Mouse (Mus musculus) megakaryocyte-erythroid progenitor cell, adult 5-6 weeks (primary cell): ENCODE measurements around the gene Dnajc2. TPM values are rescaled to one million over a fixed set of nuclear protein-coding genes. Genes with fewer than 3 reads are reported as not detected.
"Not testable (repeated sequence)": the region's sequence is repeated elsewhere in the genome, so short reads cannot be mapped to it uniquely, and the experiment has no call there.

ENCODE experiments used
- ATAC-seq: replicated peaks from 2 replicates; pipeline ENCODE4 v1.8.0; 2016; ENCODE audit warnings: mild to moderate bottlenecking, inconsistent platforms; ENCODE audit not compliant: severe bottlenecking, poor library complexity, low FRiP score, low TSS enrichment
- total RNA-seq, 2 experiments: library from RNA; stranded (forward) in 1 of 2; stranded (reverse) in 1 of 2; fragments of 200-1000, 215-1000 nt in 1 of 2; fragments of >200 nt in 1 of 2; fragmentation: Nextera tagmentation in 1 of 2; gene quantifications; 2 replicates each; pipeline ENCODE4 v1.2.3; 2014 to 2017

The Dnajc2 gene
- total RNA-seq, 2 experiments from 2014 or later, result 90.8 to 297 TPM

DNA sequence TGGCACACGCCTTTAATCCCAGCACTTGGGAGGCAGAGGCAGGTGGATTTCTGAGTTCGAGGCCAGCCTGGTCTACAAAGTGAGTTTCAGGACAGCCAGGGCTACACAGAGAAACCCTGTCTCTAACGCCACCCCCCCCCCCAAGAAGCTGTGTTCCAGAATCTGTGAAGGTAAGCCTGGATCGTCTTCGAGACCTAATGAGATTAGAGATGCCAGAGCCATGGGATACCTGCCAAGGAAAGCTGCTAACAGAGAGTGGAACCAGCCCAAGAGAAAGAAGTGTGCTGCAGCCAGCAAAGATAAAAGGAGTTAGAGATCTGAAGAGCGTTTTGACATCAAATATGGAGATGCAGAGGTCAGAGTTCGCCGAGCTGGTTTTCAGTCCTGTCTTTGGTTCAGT is 77.0 kb downstream of the Dnajc2 start:
- not testable (repeated sequence) for ATAC-seq

Other genes with a start within 250 kb of the Dnajc2 start
- not detected in 2 replicates for gene Lrrc17, start 241.7 kb downstream of the Dnajc2 start, total RNA-seq (2014; fragmentation: Nextera tagmentation)
- gene Lrrc17, start 241.7 kb downstream of the Dnajc2 start, total RNA-seq (2017), result not detected in 2 replicates
- gene Fbxl13, start 139.6 kb downstream of the Dnajc2 start, total RNA-seq (2014; fragmentation: Nextera tagmentation), result 1.8 and 7.1 TPM in 2 replicates
- 2.3 and 3.3 TPM in 2 replicates for gene Fbxl13, start 139.6 kb downstream of the Dnajc2 start, total RNA-seq (2017)
- 22.5 and 43.9 TPM in 2 replicates for gene Armc10, start 139.4 kb downstream of the Dnajc2 start, total RNA-seq (2014; fragmentation: Nextera tagmentation)
- 49.9 and 69.3 TPM in 2 replicates for gene Armc10, start 139.4 kb downstream of the Dnajc2 start, total RNA-seq (2017)
- 2.3 and 3.7 TPM in 2 replicates for gene Napepld, start 83.9 kb downstream of the Dnajc2 start, total RNA-seq (2014; fragmentation: Nextera tagmentation)
- gene Napepld, start 83.9 kb downstream of the Dnajc2 start, total RNA-seq (2017), result 1.4 and 3.0 TPM in 2 replicates
- 106 and 173 TPM in 2 replicates for gene Pmpcb, start 48.1 kb downstream of the Dnajc2 start, total RNA-seq (2014; fragmentation: Nextera tagmentation)
- 115 and 144 TPM in 2 replicates for gene Pmpcb, start 48.1 kb downstream of the Dnajc2 start, total RNA-seq (2017)
- 112 and 129 TPM in 2 replicates for gene Psmc2, start within 50 bp of the Dnajc2 start, total RNA-seq (2014; fragmentation: Nextera tagmentation)
- 158 and 160 TPM in 2 replicates for gene Psmc2, start within 50 bp of the Dnajc2 start, total RNA-seq (2017)
- gene Slc26a5, start 80.4 kb upstream of the Dnajc2 start, total RNA-seq (2014; fragmentation: Nextera tagmentation), result not detected in 2 replicates
- not detected in 2 replicates for gene Slc26a5, start 80.4 kb upstream of the Dnajc2 start, total RNA-seq (2017)